Mouse (Mus musculus) CH12.LX (cell line): ENCODE results near the gene Gm15056. TPM values are rescaled to one million over a fixed set of nuclear protein-coding genes. Genes with fewer than 3 reads are reported as not detected.

Source experiments
- DNase-seq: peaks from one replicate; pipeline ENCODE4 v3.0.0-alpha.2; 2013; ENCODE audit errors: extremely low read depth
- H3K27ac ChIP-seq: 2 replicates; pipeline ENCODE4 v1.5.1; 2012; ENCODE audit warnings: low read depth, mild to moderate bottlenecking, control low read depth, moderate library complexity; ENCODE audit not compliant: insufficient read depth
- H3K27me3 ChIP-seq: replicated peaks from 2 replicates; pipeline ENCODE3; 2012; ENCODE audit warnings: inconsistent platforms
- H3K36me3 ChIP-seq, 2 experiments: replicated peaks in 1 of 2; 2 replicates each; pipeline versions ENCODE3 to v1.6.1; 2012; ENCODE audit warnings: inconsistent platforms in 1 of 2, low read length in 1 of 2, mild to moderate bottlenecking in 1 of 2, mixed read lengths in 1 of 2, moderate library complexity in 1 of 2; ENCODE audit not compliant: control insufficient read depth in 1 of 2, insufficient read depth in 1 of 2
- H3K4me1 ChIP-seq, 2 experiments: 2 replicates each; pipeline ENCODE4 v1.6.1; 2012; ENCODE audit warnings: inconsistent platforms in 1 of 2, moderate library complexity in 1 of 2; ENCODE audit not compliant: insufficient read depth in 2 of 2, control insufficient read depth in 1 of 2
- H3K4me2 ChIP-seq: 2 replicates; pipeline ENCODE4 v1.6.1; 2012; ENCODE audit warnings: low read depth, mild to moderate bottlenecking, control low read depth; ENCODE audit not compliant: poor library complexity, insufficient read depth, severe bottlenecking
- H3K4me3 ChIP-seq, 3 experiments: fragments of 150-350 bp in 1 of 3; sonication (generic) in 1 of 3; replicated peaks in 1 of 3; 2 replicates each; pipeline versions ENCODE3 to v1.5.1; 2011 to 2012; ENCODE audit warnings: low read depth in 2 of 3, low read length in 2 of 3, mild to moderate bottlenecking in 2 of 3, moderate library complexity in 2 of 3, control low read depth in 1 of 3, improper control_type of control experiment in 1 of 3, inconsistent platforms in 1 of 3, mixed read lengths in 1 of 3; ENCODE audit not compliant: poor library complexity in 1 of 3
- H3K79me2 ChIP-seq: replicated peaks from 2 replicates; pipeline ENCODE4 v1.6.1; 2012; ENCODE audit warnings: mild to moderate bottlenecking, moderate library complexity; ENCODE audit not compliant: control insufficient read depth, poor library complexity, insufficient read depth, severe bottlenecking; ENCODE audit errors: extremely low read depth
- H3K9ac ChIP-seq: 2 replicates; pipeline ENCODE4 v1.6.1; 2012; ENCODE audit warnings: low read depth, mild to moderate bottlenecking, control low read depth, moderate library complexity; ENCODE audit not compliant: insufficient read depth
- H3K9me3 ChIP-seq: replicated peaks from 2 replicates; pipeline ENCODE3; 2012; ENCODE audit warnings: low read length, inconsistent platforms, mixed read lengths
- BHLHE40 ChIP-seq: IDR thresholded peaks from 2 replicates; pipeline ENCODE4 v1.6.1; 2011; ENCODE audit warnings: mild to moderate bottlenecking, low read depth, low read length, improper control_type of control experiment
- CHD2 ChIP-seq: IDR thresholded peaks from 2 replicates; pipeline ENCODE4 v1.6.1; 2011; ENCODE audit warnings: low read length, improper control_type of control experiment
- CTCF ChIP-seq, 2 experiments: IDR thresholded peaks in 1 of 2; conservative IDR thresholded peaks in 1 of 2; 2 replicates each; pipeline ENCODE4 v1.5.1; 2011 to 2012; ENCODE audit warnings: low read depth in 2 of 2, low read length in 2 of 2, improper control_type of control experiment in 1 of 2, inconsistent platforms in 1 of 2, mild to moderate bottlenecking in 1 of 2, moderate library complexity in 1 of 2
- E2F4 ChIP-seq: IDR thresholded peaks from 2 replicates; pipeline ENCODE4 v1.6.1; 2011; ENCODE audit warnings: low read depth, low read length, improper control_type of control experiment; ENCODE audit not compliant: insufficient replicate concordance
- ETS1 ChIP-seq: conservative IDR thresholded peaks from 2 replicates; pipeline ENCODE4 v1.6.1; 2012; ENCODE audit warnings: low read depth, mild to moderate bottlenecking, inconsistent platforms, low read length, improper control_type of control experiment, moderate library complexity
- HCFC1 ChIP-seq: IDR thresholded peaks from 2 replicates; pipeline ENCODE4 v1.6.1; 2012; ENCODE audit warnings: low read depth, mild to moderate bottlenecking, inconsistent platforms, low read length, improper control_type of control experiment
- JUN ChIP-seq: IDR thresholded peaks from 2 replicates; pipeline ENCODE4 v1.6.1; 2011; ENCODE audit warnings: low read depth, mild to moderate bottlenecking, low read length, improper control_type of control experiment, moderate library complexity; ENCODE audit not compliant: insufficient read depth
- KAT2A ChIP-seq: IDR thresholded peaks from 2 replicates; pipeline ENCODE4 v1.6.1; 2012; ENCODE audit warnings: low read length, improper control_type of control experiment, inconsistent platforms; ENCODE audit not compliant: insufficient replicate concordance
- MAFK ChIP-seq: IDR thresholded peaks from 2 replicates; pipeline ENCODE4 v1.6.1; 2011; ENCODE audit warnings: low read length, improper control_type of control experiment; ENCODE audit not compliant: insufficient replicate concordance
- MAZ ChIP-seq: IDR thresholded peaks from 2 replicates; pipeline ENCODE4 v1.6.1; 2012; ENCODE audit warnings: low read depth, mild to moderate bottlenecking, inconsistent platforms, low read length, improper control_type of control experiment, moderate library complexity
- MXI1 ChIP-seq: IDR thresholded peaks from 2 replicates; pipeline ENCODE4 v1.6.1; 2011; ENCODE audit warnings: mild to moderate bottlenecking, low read depth, low read length, improper control_type of control experiment
- NRF1 ChIP-seq: IDR thresholded peaks from 2 replicates; pipeline ENCODE4 v1.6.1; 2014; ENCODE audit warnings: low read depth, mild to moderate bottlenecking, inconsistent platforms, low read length, improper control_type of control experiment, moderate library complexity
- POLR2A ChIP-seq: IDR thresholded peaks from 2 replicates; pipeline ENCODE4 v1.6.1; 2011; ENCODE audit warnings: low read depth, mild to moderate bottlenecking, improper control_type of control experiment, low read length
- POLR2AphosphoS2 ChIP-seq: IDR thresholded peaks from 2 replicates; pipeline ENCODE4 v1.6.1; 2011; ENCODE audit warnings: low read depth, low read length, improper control_type of control experiment
- RCOR1 ChIP-seq: conservative IDR thresholded peaks from 2 replicates; pipeline ENCODE4 v1.6.1; 2012; ENCODE audit warnings: low read depth, mild to moderate bottlenecking, inconsistent platforms, low read length, improper control_type of control experiment
- SIN3A ChIP-seq: IDR thresholded peaks from 2 replicates; pipeline ENCODE4 v1.6.1; 2012; ENCODE audit warnings: low read length, improper control_type of control experiment, inconsistent platforms
- SMC3 ChIP-seq: IDR thresholded peaks from 2 replicates; pipeline ENCODE4 v1.6.1; 2011; ENCODE audit warnings: low read depth, low read length, improper control_type of control experiment
- TBP ChIP-seq: conservative IDR thresholded peaks from 2 replicates; pipeline ENCODE4 v1.6.1; 2011; ENCODE audit warnings: low read depth, low read length, improper control_type of control experiment
- TCF12 ChIP-seq: IDR thresholded peaks from 2 replicates; pipeline ENCODE4 v1.6.1; 2014; ENCODE audit warnings: low read depth, mild to moderate bottlenecking, inconsistent platforms, low read length, improper control_type of control experiment
- UBTF ChIP-seq: IDR thresholded peaks from 2 replicates; pipeline ENCODE4 v1.6.1; 2012; ENCODE audit warnings: low read depth, mild to moderate bottlenecking, inconsistent platforms, low read length, improper control_type of control experiment, moderate library complexity
- USF1 ChIP-seq: IDR thresholded peaks from 2 replicates; pipeline ENCODE4 v1.6.1; 2014; ENCODE audit warnings: low read depth, mild to moderate bottlenecking, inconsistent platforms, low read length, improper control_type of control experiment
- ZC3H11A ChIP-seq: IDR thresholded peaks from 2 replicates; pipeline ENCODE4 v1.6.1; 2012; ENCODE audit warnings: low read depth, mild to moderate bottlenecking, inconsistent platforms, low read length, improper control_type of control experiment
- ZKSCAN1 ChIP-seq: IDR thresholded peaks from 2 replicates; pipeline ENCODE4 v1.6.1; 2012; ENCODE audit warnings: low read depth, inconsistent platforms, low read length, improper control_type of control experiment, borderline replicate concordance
- ZMIZ1 ChIP-seq: IDR thresholded peaks from 2 replicates; pipeline ENCODE4 v1.6.1; 2012; ENCODE audit warnings: low read depth, mild to moderate bottlenecking, inconsistent platforms, low read length, improper control_type of control experiment
- dilution Hi-C: fragments of 300-500 bp; cut with MboI; formaldehyde crosslinking; loops from 2 replicates; pipeline ENCODE4 v1.14.3; 2020; ENCODE audit warnings: low sequenced_read_pairs; ENCODE audit not compliant: extremely low pct_unique_long_range_greater_than_20kb, extremely low pct_ligation_motif_present
- in situ Hi-C: fragments of 300-500 bp; cut with MboI; formaldehyde crosslinking; loops from 3 replicates; pipeline ENCODE4 v1.14.3; 2019; ENCODE audit warnings: low sequenced_read_pairs, low pct_ligation_motif_present, low pct_unique_long_range_greater_than_20kb, mixed read lengths
- polyA plus RNA-seq: library from polyadenylated mRNA; unstranded; fragments of >175 nt; gene quantifications from 2 replicates; pipeline ENCODE4 v1.2.1, GENCODE M21; 2012; ENCODE audit warnings: low read depth; ENCODE audit not compliant: insufficient read length
- total RNA-seq, 2 experiments: library from RNA; depleted of rRNA; stranded (reverse); fragments of 300-350 nt in 1 of 2; fragments of >200 nt in 1 of 2; gene quantifications; 2 replicates each; pipeline ENCODE4 v1.2.3; 2012 to 2014

The Gm15056 gene
- total RNA-seq (2012; rRNA removed), result not detected in 2 replicates
- not detected in 2 replicates for total RNA-seq (2014; rRNA removed)
- not detected in 2 replicates for polyA plus RNA-seq

- in situ Hi-C loops, result no loop called here
- DNase-seq, result no peak
- Histone ChIP-seq H3K4me3 (no peak within 1 kb of the TSS), H3K27ac (no peak within 1 kb of the TSS), H3K79me2 (no peaks in the 10 kb centered on the region), H3K36me3 (no peaks in the 10 kb centered on the region), H3K4me2 (no peak within 1 kb of the TSS), H3K9me3 (peaks cover 5% of the 10 kb centered on the region), H3K9ac (no peak within 1 kb of the TSS), H3K4me1 (no peaks in the 10 kb centered on the region), H3K27me3 (peaks cover 3% of the 10 kb centered on the region)
- TF ChIP-seq USF1 (no peak), NRF1 (no peak), JUN (no peak), KAT2A (no peak), BHLHE40 (no peak), MXI1 (no peak), TCF12 (no peak), CTCF (conservative IDR thresholded peaks at IDR 0.05 in 1 of 2, IDR thresholded peaks at IDR 0.05 in 1 of 2; ENCODE audit: low read depth in 2 of 2, low read length in 2 of 2) (no peak)
- dilution Hi-C loops, result no loop called here
These were observed at the start of gene Gm15056 for GRCm38 (mm10) chr8:20902527-20902926. Gene Gm15056, minus strand, starts transcription at chr8:20902627.

GRCm38 (mm10) chr8:20944610-20945009, 42.2 kb upstream of the Gm15056 start, which contains the start of gene AY761185:
Gene AY761185, minus strand, starts transcription at chr8:20944710.
- no peak for TF ChIP-seq CHD2
- TF ChIP-seq CTCF (conservative IDR thresholded peaks at IDR 0.05 in 1 of 2, IDR thresholded peaks at IDR 0.05 in 1 of 2; ENCODE audit: low read depth in 2 of 2, low read length in 2 of 2), result no peak
- no peak for TF ChIP-seq TBP
- TF ChIP-seq ETS1, result no peak
- TF ChIP-seq UBTF, result no peak
- TF ChIP-seq MAZ, result no peak
- TF ChIP-seq ZKSCAN1, result no peak
- no peak for TF ChIP-seq E2F4
- no peak for TF ChIP-seq RCOR1
- TF ChIP-seq ZMIZ1, result no peak
- TF ChIP-seq POLR2A, result no peak
- no peak for TF ChIP-seq HCFC1
- TF ChIP-seq MAFK, result no peak
- no peak for TF ChIP-seq POLR2AphosphoS2
- no peak for TF ChIP-seq SMC3
- no peak for TF ChIP-seq ZC3H11A
- TF ChIP-seq TCF12, result no peak
- no peak for TF ChIP-seq SIN3A
- dilution Hi-C loops (no loop called here), in situ Hi-C loops (no loop called here)
- H3K4me3 ChIP-seq, result no peak within 1 kb of the TSS
- H3K36me3 ChIP-seq, result no peaks in the 10 kb centered on the region
- H3K27me3 ChIP-seq, result peaks cover under 1% of the 10 kb centered on the region
- no peak for DNase-seq
- H3K4me2 ChIP-seq, result no peak within 1 kb of the TSS
- no peaks in the 10 kb centered on the region for H3K9me3 ChIP-seq
- H3K9ac ChIP-seq, result no peak within 1 kb of the TSS
- no peak within 1 kb of the TSS for H3K27ac ChIP-seq
- no peaks in the 10 kb centered on the region for H3K79me2 ChIP-seq
- no peaks in the 10 kb centered on the region for H3K4me1 ChIP-seq
